Mouse (Mus musculus) left cerebral cortex, postnatal 4 days (tissue): ENCODE results near the gene Thada. TPM values are rescaled to one million over a fixed set of nuclear protein-coding genes. Genes with fewer than 3 reads are reported as not detected.

ENCODE experiments used
- DNase-seq: peaks from one replicate; pipeline ENCODE4 v3.0.0-alpha.2; 2022
- intact Hi-C: fragments of 180-260 bp; cut with DNase I; formaldehyde crosslinking; loops from one replicate; pipeline ENCODE4 v1.15.1; 2025
- total RNA-seq, 2 experiments: library from RNA; stranded (reverse); gene quantifications; 2 replicates each; pipeline ENCODE4 v1.2.3; 2021

Thada gene
- total RNA-seq = 10 to 100 TPM; 18.4 to 21.7 TPM

DNA sequence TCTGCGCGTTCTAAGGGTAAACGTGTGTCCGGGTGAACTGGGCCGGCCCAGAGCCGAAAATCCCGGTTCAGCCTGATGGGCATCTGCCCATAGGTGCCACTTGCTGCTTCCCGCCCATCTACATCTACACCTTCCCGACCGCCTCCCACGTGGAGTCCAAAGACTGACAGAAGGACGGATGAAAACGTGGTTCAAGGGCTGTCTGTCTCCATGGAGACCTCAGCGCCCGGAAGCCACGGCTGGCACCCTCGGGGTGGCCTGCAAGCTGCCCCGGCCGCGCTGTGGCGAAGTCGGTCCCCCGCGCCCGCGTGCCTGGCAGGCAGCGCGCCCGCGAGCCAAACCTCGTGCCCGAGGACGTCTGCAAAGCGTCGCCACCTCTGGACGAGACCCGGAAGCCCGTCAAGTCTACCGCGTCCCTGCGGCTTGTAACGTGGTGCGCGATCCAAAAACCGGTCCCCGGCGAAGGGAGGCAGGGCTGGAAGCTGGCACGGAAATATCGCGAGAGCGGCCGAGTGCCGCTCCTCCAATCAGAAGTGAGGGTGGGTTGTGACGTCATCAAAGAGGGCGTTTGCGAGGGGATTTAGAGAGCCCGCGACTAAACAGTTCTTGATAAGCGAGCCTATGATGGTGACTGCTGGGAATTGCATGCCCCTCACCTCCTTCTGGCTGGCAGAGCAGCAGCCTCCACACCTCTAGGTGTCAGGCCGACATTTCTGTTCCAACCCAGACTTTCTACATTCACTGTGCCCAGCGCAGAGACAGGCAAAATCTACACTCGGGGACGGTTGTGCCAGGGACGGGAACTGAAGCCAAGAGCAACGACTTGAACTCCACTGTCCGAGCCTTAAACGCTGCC is at the start of gene Thada:
Thada (minus strand) TSS at position 453 of the 856 bp plus-strand sequence.
- intact Hi-C loops = no loop called here

DNA sequence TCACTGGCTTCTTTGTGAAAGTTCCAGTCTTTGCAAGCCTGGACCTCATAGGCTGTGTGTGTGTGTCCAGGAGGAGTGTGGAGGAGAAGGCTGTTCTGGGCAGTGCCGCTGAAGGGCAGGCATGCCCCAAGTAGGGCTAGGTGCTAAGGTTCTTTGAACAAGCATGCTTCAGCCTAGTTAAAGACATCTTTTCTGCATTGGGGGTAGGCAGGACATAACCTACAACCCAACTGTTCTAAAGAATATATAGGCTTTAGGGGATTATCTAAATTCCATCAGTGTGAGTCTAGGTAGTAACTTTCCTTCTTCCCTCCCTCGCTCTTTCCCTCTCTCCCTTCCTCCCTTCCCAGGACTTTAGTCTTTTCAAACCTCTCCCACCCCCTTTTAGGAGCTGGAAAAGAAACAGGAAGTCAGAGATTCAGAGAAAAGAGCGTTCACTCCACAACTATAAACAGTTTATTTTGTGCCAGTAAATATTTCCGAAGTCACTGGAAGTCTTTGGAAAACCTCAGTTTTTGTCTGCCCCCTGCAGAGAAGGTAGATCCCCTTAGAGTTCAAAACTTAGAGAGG is 46.6 kb upstream of the Thada start:
- intact Hi-C loops = no loop called here
- DNase-seq = no peak

More for the DNA sequence above, at the start of gene Thada:
- DNase-seq = peak; percentile 97

- peak; percentile 80 for DNase-seq
- intact Hi-C loops = no loop called here
Observed at GRCm38 (mm10) chr17:84511682-84512515, 45.9 kb upstream of the Thada start, which contains the start of gene Plekhh2. Gene Plekhh2, plus strand, starts transcription at chr17:84511895.

DNA sequence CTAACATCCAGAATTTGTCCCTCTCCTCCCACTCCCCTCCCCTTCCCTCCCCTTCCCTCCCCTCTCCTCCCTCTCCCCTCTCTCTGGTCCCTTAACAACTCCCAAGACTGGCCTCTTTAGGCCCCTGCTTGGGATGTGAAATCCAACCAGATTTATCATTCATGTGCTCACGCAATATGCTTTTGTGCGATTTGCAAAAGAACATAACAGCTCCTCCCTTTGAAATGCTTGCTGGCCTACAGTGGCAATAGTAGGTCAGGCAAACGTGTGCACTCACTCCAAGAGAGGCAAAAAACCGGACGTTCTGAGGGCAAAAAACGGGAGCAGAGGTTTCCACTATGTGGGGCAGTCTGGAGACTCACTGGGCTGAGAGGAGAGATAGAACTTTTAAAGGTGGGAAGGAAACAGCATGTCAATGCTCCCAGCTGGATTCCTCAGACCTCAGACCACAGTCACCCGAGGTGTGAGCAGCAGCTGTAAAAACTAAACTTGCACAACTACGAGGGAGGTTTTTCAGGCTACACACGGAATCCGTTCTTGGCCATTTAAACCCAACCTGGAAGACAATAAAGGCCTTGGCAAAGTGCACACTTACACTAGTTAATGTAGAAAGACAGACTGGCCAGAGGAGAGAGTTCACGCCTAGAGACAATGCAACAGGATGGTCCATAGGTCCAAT is 45.1 kb upstream of the Thada start:
- DNase-seq = no peak
- intact Hi-C loops = no loop called here

DNA sequence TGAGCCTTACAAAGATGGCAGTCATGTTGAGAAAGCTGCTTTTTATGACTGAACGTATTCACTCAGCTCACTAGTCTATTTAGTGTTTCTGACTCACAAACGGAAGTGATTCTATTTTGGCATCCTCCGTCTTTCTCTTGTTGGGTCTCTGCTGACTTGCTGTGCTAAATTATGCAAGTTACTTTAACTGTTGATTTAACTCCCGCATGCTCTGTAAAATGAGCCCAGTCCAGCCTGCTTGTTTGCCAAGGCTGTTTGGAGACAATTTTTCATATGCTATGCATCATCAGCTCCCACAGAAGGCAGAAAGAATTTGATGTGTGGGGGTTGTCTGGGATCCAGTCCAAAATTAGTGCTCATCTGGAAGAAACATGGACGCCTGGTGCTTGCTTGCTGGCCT is 44.4 kb upstream of the Thada start:
- peak; percentile 62 for DNase-seq
- intact Hi-C loops = no loop called here

GRCm38 (mm10) chr17:84509176-84509575 is 43.2 kb upstream of the Thada start:
- intact Hi-C loops = no loop called here
- peak; percentile 61 for DNase-seq

DNA sequence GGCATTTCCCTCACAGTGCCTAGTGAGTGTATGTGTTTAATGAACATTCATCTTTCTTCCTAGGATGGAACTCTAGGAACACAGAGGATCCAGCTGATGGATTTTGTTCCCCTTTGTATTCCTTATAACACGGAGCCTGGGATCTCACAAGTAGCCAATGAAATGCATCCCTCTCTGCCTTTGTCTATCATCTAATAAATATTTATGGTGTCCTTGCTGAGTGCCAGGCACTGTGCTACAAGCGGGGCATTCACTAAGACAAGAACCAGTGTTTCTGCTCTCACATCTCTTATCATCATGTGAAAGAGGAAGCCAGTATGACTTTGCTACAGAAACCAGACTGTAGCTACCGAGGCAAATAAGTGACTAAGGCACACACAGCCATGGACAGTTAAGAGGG is 42.7 kb upstream of the Thada start:
- intact Hi-C loops = no loop called here
- DNase-seq = no peak

DNA sequence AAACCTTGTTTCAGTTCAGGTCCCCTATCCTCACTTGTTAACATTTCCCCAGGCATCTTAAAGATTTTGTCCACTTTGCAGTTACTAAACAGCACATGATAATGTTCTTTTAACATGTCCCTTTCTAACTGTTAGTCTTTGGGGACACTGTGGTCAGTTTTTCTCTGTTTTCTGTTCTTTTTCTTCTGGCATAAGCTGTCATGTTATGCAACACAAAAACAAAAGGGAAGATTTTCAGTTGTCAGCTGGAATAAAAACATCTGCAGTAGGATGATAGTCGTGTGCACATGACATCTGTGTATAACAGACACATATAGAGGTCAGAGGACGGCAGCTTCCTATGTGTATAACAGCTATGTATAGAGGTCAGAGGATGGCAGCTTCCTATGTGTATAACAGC is 39.9 kb upstream of the Thada start:
- intact Hi-C loops = no loop called here
- DNase-seq = no peak

- intact Hi-C loops = no loop called here
Observed at GRCm38 (mm10) chr17:84502341-84502740, 36.3 kb upstream of the Thada start.

GRCm38 (mm10) chr17:84498639-84499038 is 32.6 kb upstream of the Thada start:
- intact Hi-C loops = no loop called here
- DNase-seq = peak; percentile 82

More at GRCm38 (mm10) chr17:84502341-84502740, 36.3 kb upstream of the Thada start:
- no peak for DNase-seq

DNA sequence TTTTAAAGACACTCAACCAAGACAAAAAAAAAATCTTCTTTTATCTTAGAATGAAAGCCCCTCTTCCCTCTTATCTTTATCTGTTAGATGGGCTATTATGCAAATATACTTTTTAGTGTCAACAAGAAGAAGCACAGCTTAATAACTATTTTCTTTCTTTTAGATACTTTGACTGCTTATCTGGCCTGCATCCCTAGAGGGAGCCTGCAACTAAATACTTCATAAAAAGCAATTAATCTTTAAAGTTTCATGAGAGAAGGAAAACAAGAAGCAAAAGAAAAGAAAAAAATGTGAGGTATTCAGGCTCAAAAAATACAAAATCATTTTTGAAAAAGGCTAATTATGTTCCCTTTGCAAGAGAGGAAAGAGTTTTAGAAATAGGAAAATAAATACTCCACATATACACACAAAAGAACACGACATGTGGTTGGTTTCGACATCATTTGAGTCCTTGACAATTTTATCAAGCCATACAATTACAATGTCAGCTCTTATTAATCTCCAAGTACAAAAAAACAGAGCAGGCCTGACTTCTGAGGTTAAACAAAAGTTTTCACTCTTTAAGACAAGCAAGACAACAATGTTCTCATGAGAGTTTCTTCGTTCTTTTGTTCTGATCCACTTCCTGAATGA is 32.1 kb upstream of the Thada start:
- intact Hi-C loops = no loop called here
- DNase-seq = no peak

GRCm38 (mm10) chr17:84497559-84497958 is 31.6 kb upstream of the Thada start:
- intact Hi-C loops = no loop called here
- no peak for DNase-seq

GRCm38 (mm10) chr17:84497026-84497425 is 31.0 kb upstream of the Thada start:
- intact Hi-C loops = no loop called here
- DNase-seq = no peak

GRCm38 (mm10) chr17:84492255-84492880 is 26.4 kb upstream of the Thada start:
- peak; percentile 90 for DNase-seq
- intact Hi-C loops = no loop called here

DNA sequence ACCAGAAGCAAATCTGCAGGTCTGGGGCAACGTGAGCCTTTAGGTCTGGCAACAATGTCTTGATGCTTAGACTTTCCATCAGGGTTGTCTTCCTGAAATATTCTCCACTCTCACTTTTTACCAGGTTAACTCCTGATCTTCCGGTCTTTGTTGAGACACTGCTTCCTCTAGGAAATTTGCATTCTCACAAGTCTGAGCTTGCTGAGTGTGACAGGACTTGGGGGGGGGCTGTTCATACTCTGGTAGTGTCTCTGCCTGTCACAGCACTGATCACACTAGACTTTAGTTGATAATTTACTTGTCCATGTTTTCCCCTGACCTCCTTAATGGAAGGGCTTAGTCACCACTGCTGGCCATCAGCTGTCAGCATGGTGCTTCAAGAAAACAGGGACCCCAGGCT is 21.4 kb upstream of the Thada start:
- DNase-seq = no peak

GRCm38 (mm10) chr17:84483673-84484320 is 17.8 kb upstream of the Thada start:
- DNase-seq = no peak
- intact Hi-C loops = no loop called here

More for the DNA sequence above, 21.4 kb upstream of the Thada start:
- intact Hi-C loops = no loop called here

DNA sequence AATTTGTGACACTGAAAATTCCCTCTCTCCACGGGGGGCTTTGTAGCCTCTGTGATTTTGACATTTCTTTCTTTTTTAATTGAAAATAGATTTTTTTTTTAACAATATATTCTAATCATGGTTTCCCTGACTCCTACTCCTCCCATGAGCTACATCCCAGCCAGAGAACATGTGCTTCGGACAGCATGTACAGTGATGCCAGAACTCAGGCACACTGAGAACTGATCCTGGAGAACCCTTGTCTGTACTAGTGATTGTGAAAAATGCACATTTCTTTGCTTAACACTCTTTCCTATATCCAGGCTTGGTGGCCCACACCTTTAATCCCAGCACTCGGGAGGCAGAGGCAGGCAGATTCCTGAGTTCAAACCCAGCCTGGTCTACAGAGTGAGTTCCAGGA is 16.8 kb upstream of the Thada start:
- no peak for DNase-seq
- intact Hi-C loops = no loop called here

DNA sequence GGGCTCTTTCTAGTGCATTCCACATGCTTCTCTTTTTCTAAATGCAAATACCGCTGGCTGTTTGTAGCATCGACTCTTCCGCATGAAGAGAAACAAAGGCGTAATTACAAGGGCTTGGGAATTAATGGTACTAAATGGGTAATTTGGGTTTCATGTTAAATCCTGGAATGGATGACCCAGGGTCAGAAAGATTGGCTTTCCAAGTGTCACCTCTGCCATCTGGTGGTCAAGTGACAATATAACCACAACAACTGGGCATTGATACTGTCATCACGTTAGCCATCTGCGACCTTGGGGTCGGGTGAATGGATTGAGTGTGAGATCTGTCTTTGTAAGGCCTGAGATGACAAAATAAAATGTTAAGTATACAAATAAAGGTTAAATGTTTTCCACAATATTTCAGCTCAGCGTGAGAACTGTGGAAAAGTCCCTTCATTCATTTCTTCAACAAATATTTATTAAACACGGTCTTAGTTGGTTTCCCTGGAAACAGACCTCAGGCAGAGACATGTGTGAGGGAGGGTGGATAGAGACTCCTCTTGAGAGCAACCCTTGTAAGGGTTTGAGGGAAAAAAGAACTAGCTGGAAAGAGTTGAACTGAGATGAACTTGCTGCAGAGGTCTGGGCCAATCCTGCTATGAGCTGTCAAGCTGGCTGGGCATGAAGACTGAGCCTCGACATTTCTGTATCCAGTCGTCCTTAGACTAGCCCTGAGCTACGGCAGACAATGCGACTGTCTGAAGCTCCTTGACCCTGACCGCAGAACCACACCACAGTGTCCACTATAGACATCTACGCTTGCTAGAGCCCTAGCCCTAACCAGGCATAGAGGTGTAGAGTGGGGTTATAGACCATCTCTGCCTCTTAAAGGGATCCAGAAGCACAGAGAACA is 14.7 kb upstream of the Thada start:
- peak; percentile 29 for DNase-seq
- intact Hi-C loops = no loop called here
